Mouse (Mus musculus) brown adipose tissue, adult 24 weeks (tissue): ENCODE measurements around the gene Uqcc2. TPM values are rescaled to one million over a fixed set of nuclear protein-coding genes. Genes with fewer than 3 reads are reported as not detected.

Source experiments
- H3K27ac ChIP-seq: fragments of 200-500 bp; replicated peaks from 2 replicates; pipeline ENCODE4 v1.5.1; 2012; ENCODE audit warnings: low read depth, mild to moderate bottlenecking, low read length
- H3K4me1 ChIP-seq: fragments of 200-500 bp; 2 replicates; pipeline ENCODE4 v1.6.1; 2012; ENCODE audit warnings: low read length, mixed read lengths; ENCODE audit not compliant: control insufficient read depth, insufficient read depth, insufficient read length
- H3K4me3 ChIP-seq: fragments of 200-500 bp; 2 replicates; pipeline ENCODE4 v1.5.1; 2012; ENCODE audit warnings: low read depth, mild to moderate bottlenecking, low read length, moderate library complexity; ENCODE audit not compliant: insufficient read depth
- polyA plus RNA-seq: library from polyadenylated mRNA; stranded (reverse); fragments of >200 nt; gene quantifications from 2 replicates; pipeline ENCODE4 v1.2.4, GENCODE M21; 2012; ENCODE audit not compliant: missing spikeins, insufficient read depth, insufficient read length

Gene Uqcc2
- polyA plus RNA-seq, 1 experiment, result 350 TPM

DNA sequence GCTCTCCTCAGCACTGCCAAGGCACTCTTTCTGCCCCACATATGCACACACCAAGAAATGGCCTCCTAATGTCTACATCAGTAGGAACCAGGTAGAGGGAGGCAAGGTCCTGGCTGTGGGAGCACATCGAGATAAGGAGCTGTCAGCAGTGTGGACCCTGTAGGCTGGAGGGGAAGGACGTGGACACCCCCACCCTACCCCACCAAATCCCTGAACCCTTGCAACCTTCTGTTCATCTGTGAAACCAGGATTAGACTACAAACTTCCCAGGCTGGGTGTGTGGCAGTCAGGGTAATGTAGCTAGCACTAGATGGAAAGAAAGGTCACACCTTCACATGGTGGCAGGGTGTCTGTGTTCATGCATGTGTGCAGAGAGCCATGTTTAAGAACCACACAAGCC, 10.6 kb downstream of the Uqcc2 start:
- no peak overlapping the region for H3K27ac ChIP-seq
- H3K4me1 ChIP-seq, result no peaks in the 10 kb centered on the region
- no peak overlapping the region for H3K4me3 ChIP-seq

DNA sequence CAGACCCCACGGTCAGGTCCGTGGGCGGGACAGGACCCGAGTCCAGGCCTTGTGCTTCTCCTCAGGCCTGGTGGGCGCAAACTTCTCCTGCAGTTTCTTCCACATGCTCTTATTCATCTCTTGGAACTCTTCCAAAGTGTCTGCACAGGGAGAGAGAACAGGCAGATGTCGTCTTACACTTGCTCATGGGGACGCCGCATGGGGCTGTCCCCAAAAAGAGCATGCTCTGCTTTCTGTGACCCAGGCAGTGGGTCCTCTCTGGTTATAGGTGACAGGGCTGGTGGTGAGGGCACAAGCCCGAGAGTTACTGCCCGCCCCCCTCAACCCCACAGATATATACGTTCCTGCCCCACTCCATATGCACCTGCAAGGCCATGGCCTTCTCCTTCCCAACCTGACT, 11.0 kb downstream of the Uqcc2 start:
- H3K4me1 ChIP-seq, result no peaks in the 10 kb centered on the region
- H3K27ac ChIP-seq, result no peak overlapping the region
- no peak overlapping the region for H3K4me3 ChIP-seq

DNA sequence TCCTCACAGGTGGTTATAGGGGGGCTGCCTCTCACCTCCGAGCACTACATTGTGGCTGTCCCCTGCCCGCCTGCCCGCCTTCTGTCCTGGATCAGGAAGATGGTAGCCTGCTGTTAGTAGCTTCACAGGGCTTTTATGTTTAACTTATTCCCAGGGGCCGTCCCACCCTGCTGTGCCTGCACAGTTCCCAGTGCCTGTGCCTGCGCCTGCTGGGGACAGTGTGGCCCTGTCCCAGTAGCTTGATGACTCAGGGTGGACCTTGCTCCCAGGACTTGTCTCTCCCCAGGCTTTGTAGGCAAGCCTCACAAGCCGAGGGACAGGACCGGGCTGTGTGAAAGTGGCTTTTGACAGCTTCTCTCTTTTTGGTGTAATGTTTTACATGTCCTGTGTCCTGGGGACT, 11.9 kb downstream of the Uqcc2 start:
- H3K27ac ChIP-seq, result no peak overlapping the region
- H3K4me3 ChIP-seq, result no peak overlapping the region
- no peaks in the 10 kb centered on the region for H3K4me1 ChIP-seq

DNA sequence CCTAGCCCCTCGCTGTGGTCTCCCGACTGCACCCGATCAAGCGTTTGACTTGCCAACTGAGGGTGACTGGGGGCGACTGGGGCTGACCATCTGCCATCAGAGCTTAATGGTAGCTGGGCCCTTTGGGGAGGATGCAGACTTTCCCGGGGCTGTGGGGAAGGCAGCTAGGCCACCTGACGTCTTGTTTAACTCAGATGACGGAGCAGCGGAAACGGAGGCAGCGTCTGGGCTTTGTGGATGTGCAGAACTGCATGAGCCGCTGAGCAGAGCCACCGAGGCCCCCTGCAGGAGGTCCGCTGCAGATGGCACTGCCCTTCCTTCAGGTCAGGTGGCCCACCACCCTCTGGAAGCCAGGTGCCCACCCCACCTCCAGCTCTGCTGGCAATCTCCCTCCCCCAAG, 12.4 kb downstream of the Uqcc2 start:
- H3K4me3 ChIP-seq, result no peak overlapping the region
- no peaks in the 10 kb centered on the region for H3K4me1 ChIP-seq
- H3K27ac ChIP-seq, result no peak overlapping the region

- Histone ChIP-seq H3K27ac (no peak overlapping the region), H3K4me1 (no peaks in the 10 kb centered on the region), H3K4me3 (no peak overlapping the region)
These were observed 13.1 kb downstream of the Uqcc2 start for GRCm38 (mm10) chr17:27120561-27121024.

- Histone ChIP-seq H3K4me3 (no peak overlapping the region), H3K27ac (no peak overlapping the region), H3K4me1 (no peaks in the 10 kb centered on the region)
These were observed 13.8 kb downstream of the Uqcc2 start for GRCm38 (mm10) chr17:27119954-27120353.

GRCm38 (mm10) chr17:27119540-27119895, 14.2 kb downstream of the Uqcc2 start:
- H3K4me3 ChIP-seq, result no peak overlapping the region
- no peaks in the 10 kb centered on the region for H3K4me1 ChIP-seq
- H3K27ac ChIP-seq, result no peak overlapping the region

DNA sequence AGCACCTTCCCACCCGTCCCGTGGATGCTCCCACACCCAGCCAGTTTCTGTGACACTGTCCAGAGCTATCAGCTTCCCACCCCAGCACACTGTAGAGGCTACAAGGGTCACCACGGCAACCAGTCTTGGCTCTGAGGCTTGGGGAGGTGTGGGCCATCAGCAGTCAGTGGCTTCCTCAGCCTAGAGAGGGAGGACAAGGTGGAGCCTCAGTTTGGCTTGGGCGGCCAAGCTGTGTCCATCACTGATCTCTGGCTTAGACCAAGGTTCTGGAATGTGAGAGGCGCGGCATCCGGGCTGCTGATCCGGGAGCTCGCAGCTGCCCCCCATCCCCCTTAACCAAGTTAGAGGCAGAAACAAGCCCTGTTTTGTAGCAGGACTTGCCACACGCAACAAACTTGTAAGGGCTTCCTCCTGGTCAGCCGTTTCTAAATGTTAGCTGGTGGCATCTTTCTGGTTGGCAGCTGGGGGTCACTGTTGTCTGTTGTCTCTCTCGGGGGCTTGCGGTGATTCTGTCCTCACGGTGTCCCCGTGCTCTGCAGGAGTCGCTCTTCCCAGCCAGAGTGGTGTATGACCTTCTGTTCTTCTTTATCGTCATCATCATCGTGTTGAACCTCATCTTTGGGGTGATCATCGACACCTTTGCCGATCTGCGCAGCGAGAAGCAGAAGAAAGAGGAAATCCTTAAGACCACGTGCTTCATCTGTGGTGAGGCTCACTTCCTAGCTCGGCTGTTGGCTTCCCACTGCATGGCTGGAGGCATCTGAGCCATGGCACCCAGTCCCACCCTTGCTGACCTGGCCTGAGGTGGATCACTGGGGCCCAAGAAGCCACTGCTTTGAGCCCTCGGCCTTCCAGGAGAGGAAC, 14.8 kb downstream of the Uqcc2 start:
- no peaks in the 10 kb centered on the region for H3K4me1 ChIP-seq
- H3K4me3 ChIP-seq, result no peak overlapping the region

GRCm38 (mm10) chr17:27110072-27110471, 23.6 kb downstream of the Uqcc2 start:
- H3K27ac ChIP-seq, result no peak overlapping the region
- no peaks in the 10 kb centered on the region for H3K4me1 ChIP-seq
- H3K4me3 ChIP-seq, result no peak overlapping the region

More for the DNA sequence above, 14.8 kb downstream of the Uqcc2 start:
- H3K27ac ChIP-seq, result no peak overlapping the region

GRCm38 (mm10) chr17:27107936-27108335, 25.8 kb downstream of the Uqcc2 start:
- H3K27ac ChIP-seq, result no peak overlapping the region
- H3K4me3 ChIP-seq, result no peak overlapping the region
- no peaks in the 10 kb centered on the region for H3K4me1 ChIP-seq

- no peak overlapping the region for H3K4me3 ChIP-seq
- no peaks in the 10 kb centered on the region for H3K4me1 ChIP-seq
- no peak overlapping the region for H3K27ac ChIP-seq
These were observed 27.0 kb downstream of the Uqcc2 start for GRCm38 (mm10) chr17:27106745-27107144.

- Histone ChIP-seq H3K4me3 (no peak overlapping the region), H3K27ac (no peak overlapping the region)
These were observed 27.8 kb downstream of the Uqcc2 start for GRCm38 (mm10) chr17:27105698-27106470.

DNA sequence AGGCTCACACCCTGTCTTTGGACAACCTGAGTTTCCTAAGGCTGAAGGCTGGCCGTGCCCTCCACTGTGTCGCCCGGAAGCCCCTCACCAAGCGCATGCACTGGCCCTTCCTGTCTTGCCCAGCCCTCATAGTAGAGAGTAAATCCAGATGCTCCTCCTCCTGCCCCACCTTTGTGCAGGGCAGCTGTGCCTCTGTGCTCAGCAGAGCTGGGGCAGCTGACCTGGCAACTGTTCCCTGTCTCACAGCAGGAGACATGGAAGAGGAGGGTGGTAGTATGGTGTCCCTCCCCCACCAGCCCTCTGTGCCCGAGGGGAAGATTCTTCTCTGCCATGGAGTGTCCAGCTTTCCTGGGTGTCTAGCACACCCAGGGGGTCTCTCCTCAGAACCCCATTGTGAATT, 32.0 kb downstream of the Uqcc2 start:
- H3K27ac ChIP-seq, result no peak overlapping the region
- H3K4me3 ChIP-seq, result no peak overlapping the region
- no peaks in the 10 kb centered on the region for H3K4me1 ChIP-seq

More at GRCm38 (mm10) chr17:27105698-27106470, 27.8 kb downstream of the Uqcc2 start:
- no peaks in the 10 kb centered on the region for H3K4me1 ChIP-seq

GRCm38 (mm10) chr17:27095690-27096089, 38.0 kb downstream of the Uqcc2 start:
- Histone ChIP-seq H3K4me1 (no peaks in the 10 kb centered on the region), H3K27ac (no peak overlapping the region), H3K4me3 (no peak overlapping the region)

- H3K4me1 ChIP-seq, result no peaks in the 10 kb centered on the region
- H3K27ac ChIP-seq, result no peak overlapping the region
- H3K4me3 ChIP-seq, result no peak overlapping the region
These were observed 43.6 kb downstream of the Uqcc2 start for GRCm38 (mm10) chr17:27090068-27090467.
